Mouse (Mus musculus) liver, embryonic 14.5 days (tissue): ENCODE measurements around the gene Frem2.

Source experiments
- CTCF ChIP-seq: IDR thresholded peaks from 2 replicates; pipeline ENCODE4 v1.5.1; 2016; ENCODE audit warnings: antibody characterized with exemption, low read depth, control low read depth
- EP300 ChIP-seq: IDR thresholded peaks from 2 replicates; pipeline ENCODE4 v1.6.1; 2016; ENCODE audit warnings: antibody characterized with exemption, low read depth

DNA sequence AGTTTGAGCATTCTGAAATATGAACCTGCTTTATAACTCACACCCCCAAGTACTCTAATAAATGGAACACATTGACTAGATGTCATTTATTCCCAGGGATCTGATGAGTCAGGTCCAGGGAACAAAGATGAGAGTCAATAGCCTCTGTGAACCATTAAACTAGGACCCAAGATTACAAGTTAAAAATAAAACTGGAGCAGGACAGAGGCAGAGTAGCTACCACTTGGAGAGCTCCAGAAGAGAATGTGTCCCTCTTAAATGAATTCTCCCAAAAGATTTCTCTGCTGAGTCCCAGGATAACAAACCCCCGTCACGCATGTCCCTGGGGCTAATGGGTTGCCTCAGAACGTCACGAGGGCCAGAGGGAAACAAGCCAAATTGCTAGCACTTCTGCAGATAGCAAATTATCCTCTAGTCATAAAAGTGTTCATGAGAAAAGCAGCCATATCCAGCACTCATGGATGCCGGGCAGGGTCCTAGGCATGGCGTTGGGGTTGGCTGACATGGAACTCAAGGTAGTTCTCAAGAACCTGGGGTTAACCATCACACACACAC, 158.7 kb downstream of the Frem2 start:
- no peak for TF ChIP-seq CTCF
- no peak for TF ChIP-seq EP300
